Mouse (Mus musculus): ENCODE results near the gene Cldn9.

DNA sequence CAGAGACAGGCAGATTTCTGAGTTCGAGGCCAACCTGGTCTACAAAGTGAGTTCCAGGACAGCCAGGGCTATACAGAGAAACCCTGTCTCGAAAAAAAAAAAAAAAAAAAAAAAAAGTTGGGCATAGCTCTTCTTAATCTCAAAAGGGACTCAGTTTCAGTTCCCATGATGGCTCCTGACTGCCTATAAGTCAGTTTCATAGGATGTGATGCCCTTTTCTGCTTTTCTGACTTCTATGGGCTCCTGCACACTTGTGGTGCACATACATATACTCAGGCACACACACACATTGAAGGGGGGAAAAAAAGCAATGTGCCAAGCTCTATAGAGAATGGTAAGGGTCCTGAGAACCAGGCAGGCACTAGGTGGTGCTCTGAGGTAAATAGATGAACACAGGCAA is 30.5 kb downstream of the Cldn9 start:
- TF ChIP-seq CTCF (IDR thresholded peaks at IDR 0.05; ENCODE audit: borderline replicate concordance, insufficient read depth, low read depth, low read length) (no peak), POLR2A (IDR thresholded peaks at IDR 0.05; ENCODE audit: borderline replicate concordance, insufficient read depth, low read length) (no peak)

Data from cerebellum, adult 2 months (tissue).